ENCODE assay signal across 23 mouse cellular contexts in genomic region chr9:55344165-55344564, GRCm38 (mm10). TPM values are rescaled to one million over a fixed set of nuclear protein-coding genes. Genes with fewer than 3 reads are reported as not detected.
"Had no signal": no experiment of that assay in that cellular context is flagged by ENCODE, and none has a peak within 500 bp of the region (broad histone marks: within the 10 kb centered on the region; RNA-seq: fewer than 3 reads in every experiment).

No protein-coding gene starts in this region.

- H3K27ac ChIP-seq: embryonic facial prominence, embryonic 10.5 days; embryonic facial prominence, embryonic 12.5 days; embryonic facial prominence, embryonic 13.5 days; embryonic facial prominence, embryonic 15.5 days; forebrain, embryonic 10.5 days; forebrain, embryonic 12.5 days; forebrain, embryonic 13.5 days; forebrain, embryonic 15.5 days; gastrocnemius, adult 2 months; heart, adult 2 months; heart, embryonic 10.5 days had no signal

- H3K27me3 ChIP-seq: embryonic facial prominence, embryonic 12.5 days; embryonic facial prominence, embryonic 13.5 days; embryonic facial prominence, embryonic 15.5 days; forebrain, embryonic 12.5 days; forebrain, embryonic 13.5 days; forebrain, embryonic 15.5 days; heart, embryonic 12.5 days had no signal

- DNase-seq: cerebellum, postnatal 14 days; embryo, embryonic 11 days; forebrain, postnatal 0 days; gastrocnemius, adult 2 months; gastrocnemius, postnatal 10 days; gastrocnemius, postnatal 14 days; gastrocnemius, postnatal 25 days; gastrocnemius, postnatal 36 days; heart, adult 11 months; heart, adult 18-20 months; heart, adult 2 months had no signal

- H3K4me3 ChIP-seq: embryonic facial prominence, embryonic 10.5 days; embryonic facial prominence, embryonic 12.5 days; embryonic facial prominence, embryonic 13.5 days; embryonic facial prominence, embryonic 15.5 days; erythroblast, embryonic 14.5 days; forebrain, embryonic 10.5 days; forebrain, embryonic 12.5 days; forebrain, embryonic 13.5 days; forebrain, embryonic 15.5 days; gastrocnemius, adult 2 months; heart, adult 2 months; heart, embryonic 10.5 days; heart, embryonic 12.5 days had no signal

- H3K4me1 ChIP-seq: embryonic facial prominence, embryonic 10.5 days; embryonic facial prominence, embryonic 12.5 days; embryonic facial prominence, embryonic 13.5 days; embryonic facial prominence, embryonic 15.5 days; forebrain, embryonic 10.5 days; forebrain, embryonic 12.5 days; forebrain, embryonic 13.5 days; forebrain, embryonic 15.5 days; heart, embryonic 10.5 days; heart, embryonic 12.5 days had no signal

RNA-seq across cellular contexts. Expression of gene Tmem266, which starts 17.5 kb away (rescaled TPM):
- polyA plus RNA-seq: erythroblast, embryonic 14.5 days; forebrain, embryonic 11.5 days had no signal
